Mouse (Mus musculus) small intestine, adult 2 months (tissue): ENCODE data around the gene Tmem121. TPM values are rescaled to one million over a fixed set of nuclear protein-coding genes. Genes with fewer than 3 reads are reported as not detected.

Source experiments
- H3K27ac ChIP-seq: fragments of 200-500 bp; 2 replicates; pipeline ENCODE4 v1.5.1; 2012; ENCODE audit warnings: low read depth, low read length, control low read depth, inconsistent platforms; ENCODE audit not compliant: insufficient read depth
- H3K27me3 ChIP-seq: fragments of 200-500 bp; 2 replicates; pipeline ENCODE4 v1.6.1; 2012; ENCODE audit warnings: mild to moderate bottlenecking, moderate library complexity, low read length, inconsistent platforms; ENCODE audit not compliant: control insufficient read depth, insufficient read depth
- H3K36me3 ChIP-seq: fragments of 200-500 bp; 2 replicates; pipeline ENCODE4 v1.6.1; 2012; ENCODE audit warnings: mild to moderate bottlenecking, low read length, control low read depth, inconsistent platforms; ENCODE audit not compliant: control insufficient read depth, insufficient read depth
- H3K4me1 ChIP-seq: fragments of 200-500 bp; 2 replicates; pipeline ENCODE4 v1.6.1; 2012; ENCODE audit warnings: low read length, inconsistent platforms, mixed read lengths; ENCODE audit not compliant: control insufficient read depth, insufficient read depth, insufficient read length
- H3K4me3 ChIP-seq: fragments of 200-500 bp; 2 replicates; pipeline ENCODE4 v1.5.1; 2012; ENCODE audit warnings: low read depth, mild to moderate bottlenecking, control low read depth, inconsistent platforms, low read length, moderate library complexity
- CTCF ChIP-seq: fragments of 200-500 bp; IDR thresholded peaks from 2 replicates; pipeline ENCODE4 v1.5.1; 2012; ENCODE audit warnings: low read depth, mild to moderate bottlenecking, control low read depth, inconsistent platforms, low read length, moderate library complexity, mixed read lengths; ENCODE audit not compliant: insufficient replicate concordance, insufficient read length; ENCODE audit errors: extremely low read depth
- POLR2A ChIP-seq: fragments of 200-500 bp; IDR thresholded peaks from 2 replicates; pipeline ENCODE4 v1.6.1; 2012; ENCODE audit warnings: low read depth, mild to moderate bottlenecking, control low read depth, inconsistent platforms, low read length, moderate library complexity
- WGBS: fragments of 180-500 bp; shearing (Covaris S2); methylation state at CpG from one replicate; pipeline ENCODE4 v1.1.7; 2018; 5-methylcytosine and 5-hydroxymethylcytosine counted together
- polyA plus RNA-seq: library from polyadenylated mRNA; depleted of rRNA; stranded (reverse); fragments of >200 nt; gene quantifications from 2 replicates; pipeline ENCODE4 v1.2.3, GENCODE M21; 2012

Gene Tmem121
- polyA plus RNA-seq, 1 experiment: 2.4 TPM

GRCm38 (mm10) chr12:113215667-113216346 is 30.1 kb downstream of the Tmem121 start:
- no peak overlapping the region for H3K27ac ChIP-seq
- H3K36me3 ChIP-seq: no peaks in the 10 kb centered on the region
- TF ChIP-seq CTCF (peak; percentile 78), POLR2A (no peak)
- 11% methylated on average over 6 of the region's 6 CpGs for WGBS
- H3K4me1 ChIP-seq: no peaks in the 10 kb centered on the region
- H3K27me3 ChIP-seq: no peaks in the 10 kb centered on the region
- H3K4me3 ChIP-seq: no peak overlapping the region

GRCm38 (mm10) chr12:113217306-113218242 is 31.8 kb downstream of the Tmem121 start:
- H3K4me1 ChIP-seq: no peaks in the 10 kb centered on the region
- peak; percentile 83 for TF ChIP-seq CTCF
- TF ChIP-seq POLR2A: no peak
- H3K4me3 ChIP-seq: no peak overlapping the region
- H3K36me3 ChIP-seq: no peaks in the 10 kb centered on the region
- 27% methylated on average over 11 of the region's 11 CpGs for WGBS
- no peaks in the 10 kb centered on the region for H3K27me3 ChIP-seq
- H3K27ac ChIP-seq: no peak overlapping the region

- no peak overlapping the region for H3K27ac ChIP-seq
- no peaks in the 10 kb centered on the region for H3K27me3 ChIP-seq
- H3K36me3 ChIP-seq: no peaks in the 10 kb centered on the region
- no peak overlapping the region for H3K4me3 ChIP-seq
- WGBS: 29% methylated on average over 4 of the region's 4 CpGs
- H3K4me1 ChIP-seq: no peaks in the 10 kb centered on the region
- TF ChIP-seq POLR2A: no peak
- peak; percentile 60; the same call in 1 of the 2 replicates for TF ChIP-seq CTCF
Measured at GRCm38 (mm10) chr12:113219867-113220266, 34.1 kb downstream of the Tmem121 start.

GRCm38 (mm10) chr12:113220447-113220846 is 34.7 kb downstream of the Tmem121 start:
- TF ChIP-seq CTCF (peak; percentile 71; the same call in 1 of the 2 replicates), POLR2A (no peak)
- H3K36me3 ChIP-seq: no peaks in the 10 kb centered on the region
- H3K4me3 ChIP-seq: no peak overlapping the region
- H3K27ac ChIP-seq: no peak overlapping the region
- WGBS: 34% methylated on average over 4 of the region's 4 CpGs
- no peaks in the 10 kb centered on the region for H3K4me1 ChIP-seq
- H3K27me3 ChIP-seq: no peaks in the 10 kb centered on the region

- WGBS: 55% methylated on average over 9 of the region's 9 CpGs
Measured at GRCm38 (mm10) chr12:113221289-113221688, 35.6 kb downstream of the Tmem121 start.

GRCm38 (mm10) chr12:113222121-113222636 is 36.4 kb downstream of the Tmem121 start:
- 14% methylated on average over 8 of the region's 8 CpGs for WGBS
- H3K4me3 ChIP-seq: no peak overlapping the region
- no peaks in the 10 kb centered on the region for H3K36me3 ChIP-seq
- H3K4me1 ChIP-seq: no peaks in the 10 kb centered on the region
- no peaks in the 10 kb centered on the region for H3K27me3 ChIP-seq
- H3K27ac ChIP-seq: no peak overlapping the region
- TF ChIP-seq POLR2A (no peak), CTCF (peak; percentile 68)

More at GRCm38 (mm10) chr12:113221289-113221688, 35.6 kb downstream of the Tmem121 start:
- Histone ChIP-seq H3K27me3 (no peaks in the 10 kb centered on the region), H3K4me3 (no peak overlapping the region), H3K4me1 (no peaks in the 10 kb centered on the region), H3K36me3 (no peaks in the 10 kb centered on the region), H3K27ac (no peak overlapping the region)
- TF ChIP-seq POLR2A (no peak), CTCF (peak; percentile 58; the same call in 1 of the 2 replicates)

GRCm38 (mm10) chr12:113222748-113223147 is 37.0 kb downstream of the Tmem121 start:
- H3K27me3 ChIP-seq: no peaks in the 10 kb centered on the region
- TF ChIP-seq POLR2A (no peak), CTCF (peak; percentile 50; the same call in 1 of the 2 replicates)
- H3K27ac ChIP-seq: peak overlapping the region; percentile 51; the same call in 1 of the 2 replicates
- no peaks in the 10 kb centered on the region for H3K4me1 ChIP-seq
- 18% methylated on average over 6 of the region's 6 CpGs for WGBS
- no peak overlapping the region for H3K4me3 ChIP-seq
- no peaks in the 10 kb centered on the region for H3K36me3 ChIP-seq
